Mouse (Mus musculus): ENCODE data around the gene C5ar1. TPM values are rescaled to one million over a fixed set of nuclear protein-coding genes. Genes with fewer than 3 reads are reported as not detected.

The C5ar1 gene
- polyA plus RNA-seq, 1 experiment from 2014 or later = 0.55 TPM

- WGBS = 81% methylated on average over 5 of the region's 5 CpGs
- no peaks in the 10 kb centered on the region for H3K4me1 ChIP-seq (ENCODE audit: control insufficient read depth, insufficient read depth, low read length)
- ATAC-seq (ENCODE audit: insufficient number of reproducible peaks, low FRiP score, low TSS enrichment, low read depth) = no peak
Measured at GRCm38 (mm10) chr7:16250687-16251086, 8.7 kb downstream of the C5ar1 start.

GRCm38 (mm10) chr7:16245958-16246357, 13.4 kb downstream of the C5ar1 start:
- no peak overlapping the region for H3K27ac ChIP-seq (replicated peaks; ENCODE audit: low read depth, low read length)
- no peak overlapping the region for H3K4me2 ChIP-seq (ENCODE audit: low read depth, severe bottlenecking)
- no peak for DNase-seq (ENCODE audit: low spot score)
- H3K27me3 ChIP-seq (ENCODE audit: control insufficient read depth, insufficient read depth, low read length) = no peaks in the 10 kb centered on the region
- ATAC-seq (ENCODE audit: insufficient number of reproducible peaks, low FRiP score, low TSS enrichment, low read depth) = no peak
- no peaks in the 10 kb centered on the region for H3K36me3 ChIP-seq (ENCODE audit: control insufficient read depth, insufficient read depth, low read length)
- H3K9me3 ChIP-seq (ENCODE audit: control insufficient read depth, low read length) = no peaks in the 10 kb centered on the region
- no peaks in the 10 kb centered on the region for H3K4me1 ChIP-seq (ENCODE audit: control insufficient read depth, insufficient read depth, low read length)
- H3K9ac ChIP-seq (ENCODE audit: low read length) = no peak overlapping the region
- 51% methylated on average over 1 of the region's 4 CpGs for WGBS
- H3K4me3 ChIP-seq (ENCODE audit: low read depth, low read length) = no peak overlapping the region

More at GRCm38 (mm10) chr7:16250687-16251086, 8.7 kb downstream of the C5ar1 start:
- Histone ChIP-seq H3K27ac (replicated peaks; ENCODE audit: low read depth, low read length) (no peak overlapping the region), H3K9ac (ENCODE audit: low read length) (no peak overlapping the region), H3K4me2 (ENCODE audit: low read depth, severe bottlenecking) (no peak overlapping the region), H3K36me3 (ENCODE audit: control insufficient read depth, insufficient read depth, low read length) (no peaks in the 10 kb centered on the region), H3K9me3 (ENCODE audit: control insufficient read depth, low read length) (no peaks in the 10 kb centered on the region), H3K27me3 (ENCODE audit: control insufficient read depth, insufficient read depth, low read length) (no peaks in the 10 kb centered on the region), H3K4me3 (ENCODE audit: low read depth, low read length) (no peak overlapping the region)
- DNase-seq (ENCODE audit: low spot score) = no peak

- Histone ChIP-seq H3K27me3 (ENCODE audit: control insufficient read depth, insufficient read depth, low read length) (no peaks in the 10 kb centered on the region), H3K36me3 (ENCODE audit: control insufficient read depth, insufficient read depth, low read length) (no peaks in the 10 kb centered on the region), H3K4me1 (ENCODE audit: control insufficient read depth, insufficient read depth, low read length) (no peaks in the 10 kb centered on the region), H3K9me3 (ENCODE audit: control insufficient read depth, low read length) (no peaks in the 10 kb centered on the region), H3K4me2 (ENCODE audit: low read depth, severe bottlenecking) (no peak within 1 kb of the TSS), H3K27ac (replicated peaks; ENCODE audit: low read depth, low read length) (no peak within 1 kb of the TSS), H3K9ac (ENCODE audit: low read length) (no peak within 1 kb of the TSS), H3K4me3 (ENCODE audit: low read depth, low read length) (no peak within 1 kb of the TSS)
- WGBS = 88% methylated on average over 5 of the region's 5 CpGs
- ATAC-seq (ENCODE audit: insufficient number of reproducible peaks, low FRiP score, low TSS enrichment, low read depth) = no peak
- DNase-seq (ENCODE audit: low spot score) = no peak
Measured at GRCm38 (mm10) chr7:16244067-16244466, 15.3 kb downstream of the C5ar1 start, which contains the start of gene C5ar2. C5ar2 (minus strand) TSS chr7:16244154.

GRCm38 (mm10) chr7:16242198-16242597, 17.1 kb downstream of the C5ar1 start:
- no peak overlapping the region for H3K27ac ChIP-seq (replicated peaks; ENCODE audit: low read depth, low read length)
- H3K27me3 ChIP-seq (ENCODE audit: control insufficient read depth, insufficient read depth, low read length) = no peaks in the 10 kb centered on the region
- H3K36me3 ChIP-seq (ENCODE audit: control insufficient read depth, insufficient read depth, low read length) = no peaks in the 10 kb centered on the region
- no peak overlapping the region for H3K4me3 ChIP-seq (ENCODE audit: low read depth, low read length)
- no peak overlapping the region for H3K9ac ChIP-seq (ENCODE audit: low read length)
- no peaks in the 10 kb centered on the region for H3K4me1 ChIP-seq (ENCODE audit: control insufficient read depth, insufficient read depth, low read length)
- no peak for DNase-seq (ENCODE audit: low spot score)
- H3K4me2 ChIP-seq (ENCODE audit: low read depth, severe bottlenecking) = no peak overlapping the region
- H3K9me3 ChIP-seq (ENCODE audit: control insufficient read depth, low read length) = no peaks in the 10 kb centered on the region
- 78% methylated on average over 6 of the region's 6 CpGs for WGBS
- ATAC-seq (ENCODE audit: insufficient number of reproducible peaks, low FRiP score, low TSS enrichment, low read depth) = no peak

GRCm38 (mm10) chr7:16241787-16242186, 17.6 kb downstream of the C5ar1 start:
- Histone ChIP-seq H3K27ac (replicated peaks; ENCODE audit: low read depth, low read length) (no peak overlapping the region), H3K4me1 (ENCODE audit: control insufficient read depth, insufficient read depth, low read length) (no peaks in the 10 kb centered on the region), H3K27me3 (ENCODE audit: control insufficient read depth, insufficient read depth, low read length) (no peaks in the 10 kb centered on the region), H3K9me3 (ENCODE audit: control insufficient read depth, low read length) (no peaks in the 10 kb centered on the region), H3K36me3 (ENCODE audit: control insufficient read depth, insufficient read depth, low read length) (no peaks in the 10 kb centered on the region), H3K4me2 (ENCODE audit: low read depth, severe bottlenecking) (no peak overlapping the region), H3K9ac (ENCODE audit: low read length) (no peak overlapping the region), H3K4me3 (ENCODE audit: low read depth, low read length) (no peak overlapping the region)
- DNase-seq (ENCODE audit: low spot score) (no peak), ATAC-seq (ENCODE audit: insufficient number of reproducible peaks, low FRiP score, low TSS enrichment, low read depth) (no peak)
- WGBS = 63% methylated on average over 11 of the region's 11 CpGs

GRCm38 (mm10) chr7:16240978-16241303, 18.4 kb downstream of the C5ar1 start:
- H3K9ac ChIP-seq (ENCODE audit: low read length) = no peak overlapping the region
- H3K36me3 ChIP-seq (ENCODE audit: control insufficient read depth, insufficient read depth, low read length) = no peaks in the 10 kb centered on the region
- no peaks in the 10 kb centered on the region for H3K9me3 ChIP-seq (ENCODE audit: control insufficient read depth, low read length)
- WGBS = 90% methylated on average over 1 of the region's 1 CpGs
- no peak overlapping the region for H3K4me3 ChIP-seq (ENCODE audit: low read depth, low read length)
- H3K4me1 ChIP-seq (ENCODE audit: control insufficient read depth, insufficient read depth, low read length) = no peaks in the 10 kb centered on the region
- DNase-seq (ENCODE audit: low spot score) (no peak), ATAC-seq (ENCODE audit: insufficient number of reproducible peaks, low FRiP score, low TSS enrichment, low read depth) (no peak)
- no peaks in the 10 kb centered on the region for H3K27me3 ChIP-seq (ENCODE audit: control insufficient read depth, insufficient read depth, low read length)
- no peak overlapping the region for H3K4me2 ChIP-seq (ENCODE audit: low read depth, severe bottlenecking)
- H3K27ac ChIP-seq (replicated peaks; ENCODE audit: low read depth, low read length) = no peak overlapping the region

GRCm38 (mm10) chr7:16240281-16240977, 18.9 kb downstream of the C5ar1 start:
- Histone ChIP-seq H3K36me3 (ENCODE audit: control insufficient read depth, insufficient read depth, low read length) (no peaks in the 10 kb centered on the region), H3K4me1 (ENCODE audit: control insufficient read depth, insufficient read depth, low read length) (no peaks in the 10 kb centered on the region), H3K27ac (replicated peaks; ENCODE audit: low read depth, low read length) (no peak overlapping the region), H3K9ac (ENCODE audit: low read length) (no peak overlapping the region), H3K4me3 (ENCODE audit: low read depth, low read length) (no peak overlapping the region), H3K4me2 (ENCODE audit: low read depth, severe bottlenecking) (no peak overlapping the region), H3K27me3 (ENCODE audit: control insufficient read depth, insufficient read depth, low read length) (no peaks in the 10 kb centered on the region), H3K9me3 (ENCODE audit: control insufficient read depth, low read length) (no peaks in the 10 kb centered on the region)
- no peak for ATAC-seq (ENCODE audit: insufficient number of reproducible peaks, low FRiP score, low TSS enrichment, low read depth)
- DNase-seq (ENCODE audit: low spot score) = no peak
- 77% methylated on average over 7 of the region's 7 CpGs for WGBS

GRCm38 (mm10) chr7:16239554-16239997, 19.8 kb downstream of the C5ar1 start:
- ATAC-seq (ENCODE audit: insufficient number of reproducible peaks, low FRiP score, low TSS enrichment, low read depth) (no peak), DNase-seq (ENCODE audit: low spot score) (no peak)
- no peaks in the 10 kb centered on the region for H3K9me3 ChIP-seq (ENCODE audit: control insufficient read depth, low read length)
- no peak overlapping the region for H3K4me2 ChIP-seq (ENCODE audit: low read depth, severe bottlenecking)
- no peak overlapping the region for H3K4me3 ChIP-seq (ENCODE audit: low read depth, low read length)
- no peaks in the 10 kb centered on the region for H3K36me3 ChIP-seq (ENCODE audit: control insufficient read depth, insufficient read depth, low read length)
- H3K27ac ChIP-seq (replicated peaks; ENCODE audit: low read depth, low read length) = no peak overlapping the region
- WGBS = 70% methylated on average over 9 of the region's 9 CpGs
- H3K27me3 ChIP-seq (ENCODE audit: control insufficient read depth, insufficient read depth, low read length) = no peaks in the 10 kb centered on the region
- H3K4me1 ChIP-seq (ENCODE audit: control insufficient read depth, insufficient read depth, low read length) = no peaks in the 10 kb centered on the region
- H3K9ac ChIP-seq (ENCODE audit: low read length) = no peak overlapping the region

- H3K4me1 ChIP-seq (ENCODE audit: control insufficient read depth, insufficient read depth, low read length) = peaks cover 7% of the 10 kb centered on the region
- H3K27me3 ChIP-seq (ENCODE audit: control insufficient read depth, insufficient read depth, low read length) = no peaks in the 10 kb centered on the region
- H3K4me2 ChIP-seq (ENCODE audit: low read depth, severe bottlenecking) = no peak overlapping the region
- no peak overlapping the region for H3K27ac ChIP-seq (replicated peaks; ENCODE audit: low read depth, low read length)
- DNase-seq (ENCODE audit: low spot score) = peak; percentile 67
- ATAC-seq (ENCODE audit: insufficient number of reproducible peaks, low FRiP score, low TSS enrichment, low read depth) = no peak
- no peak overlapping the region for H3K9ac ChIP-seq (ENCODE audit: low read length)
- H3K9me3 ChIP-seq (ENCODE audit: control insufficient read depth, low read length) = peaks cover 4% of the 10 kb centered on the region; the same call in 1 of the 2 replicates
- H3K36me3 ChIP-seq (ENCODE audit: control insufficient read depth, insufficient read depth, low read length) = no peaks in the 10 kb centered on the region
- 32% methylated on average over 5 of the region's 5 CpGs for WGBS
- H3K4me3 ChIP-seq (ENCODE audit: low read depth, low read length) = no peak overlapping the region
Measured at GRCm38 (mm10) chr7:16229869-16230268, 29.5 kb downstream of the C5ar1 start.

All from limb, embryonic 11.5 days (tissue).